Mouse (Mus musculus) liver, adult (tissue): ENCODE results near the gene Sdhaf3.

Experiments
- GATA4 ChIP-seq: IDR thresholded peaks from 2 replicates; pipeline ENCODE4 v1.6.1; 2014; ENCODE audit warnings: mild to moderate bottlenecking, low read length; ENCODE audit not compliant: insufficient replicate concordance

The Sdhaf3 gene

DNA sequence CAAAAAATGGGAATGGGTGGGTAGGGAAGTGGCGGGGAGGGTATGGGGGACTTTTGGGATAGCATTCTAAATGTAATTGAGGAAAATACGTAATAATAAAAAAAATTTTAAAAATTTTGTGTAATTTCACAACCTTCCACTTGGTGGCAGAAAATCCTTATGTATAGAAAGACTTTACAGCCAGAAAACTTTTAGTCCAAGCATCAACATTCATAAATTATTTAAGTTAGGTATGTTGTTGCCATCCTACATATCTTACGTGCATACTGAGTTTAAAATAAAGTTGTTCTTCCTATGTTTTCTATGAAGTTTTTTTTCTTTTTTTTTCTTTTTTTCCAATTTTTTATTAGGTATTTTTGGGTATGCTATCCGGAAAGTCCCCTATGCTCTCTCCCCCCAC, 47.3 kb downstream of the Sdhaf3 start:
- no peak for TF ChIP-seq GATA4

DNA sequence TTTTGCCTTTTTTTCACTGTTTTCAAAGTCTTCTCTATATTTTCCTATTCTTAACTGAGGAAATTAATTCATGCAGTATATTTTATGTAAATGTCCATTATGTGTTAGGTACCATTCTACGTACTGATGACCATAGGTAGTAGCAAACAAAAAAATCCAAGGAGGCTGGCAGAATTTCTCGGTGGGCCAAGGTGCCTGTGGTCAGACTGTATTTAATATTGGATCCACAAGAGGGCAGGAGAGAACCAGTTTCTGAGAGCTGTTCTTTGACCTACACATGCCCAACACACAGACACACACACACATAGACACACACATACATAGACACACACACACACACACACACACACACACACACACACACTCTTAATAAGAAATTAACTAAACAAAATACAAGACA, 48.2 kb downstream of the Sdhaf3 start:
- no peak for TF ChIP-seq GATA4

GRCm38 (mm10) chr6:7038087-7038486, 82.3 kb downstream of the Sdhaf3 start:
- no peak for TF ChIP-seq GATA4

DNA sequence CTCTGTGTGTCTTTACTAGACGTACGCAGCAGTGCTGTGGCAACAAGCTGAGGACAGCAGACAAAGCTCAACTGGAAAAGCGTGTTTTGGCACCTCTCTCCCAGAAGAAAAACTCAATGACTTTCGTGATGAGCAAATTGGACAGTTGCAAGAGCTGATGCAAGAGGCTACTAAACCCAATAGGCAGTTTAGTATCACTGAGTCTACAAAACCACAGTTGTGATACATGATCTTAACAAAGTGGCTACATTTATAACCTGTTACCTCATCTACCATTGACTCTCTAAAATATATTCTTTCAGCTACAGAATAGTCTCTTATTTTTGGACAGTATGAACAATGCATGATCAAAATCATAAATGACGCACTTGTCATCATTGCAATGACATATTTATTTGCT, 83.0 kb downstream of the Sdhaf3 start:
- no peak for TF ChIP-seq GATA4

GRCm38 (mm10) chr6:7041912-7042311, 86.1 kb downstream of the Sdhaf3 start:
- TF ChIP-seq GATA4: no peak

GRCm38 (mm10) chr6:7062819-7063218, 107.0 kb downstream of the Sdhaf3 start:
- TF ChIP-seq GATA4: no peak

DNA sequence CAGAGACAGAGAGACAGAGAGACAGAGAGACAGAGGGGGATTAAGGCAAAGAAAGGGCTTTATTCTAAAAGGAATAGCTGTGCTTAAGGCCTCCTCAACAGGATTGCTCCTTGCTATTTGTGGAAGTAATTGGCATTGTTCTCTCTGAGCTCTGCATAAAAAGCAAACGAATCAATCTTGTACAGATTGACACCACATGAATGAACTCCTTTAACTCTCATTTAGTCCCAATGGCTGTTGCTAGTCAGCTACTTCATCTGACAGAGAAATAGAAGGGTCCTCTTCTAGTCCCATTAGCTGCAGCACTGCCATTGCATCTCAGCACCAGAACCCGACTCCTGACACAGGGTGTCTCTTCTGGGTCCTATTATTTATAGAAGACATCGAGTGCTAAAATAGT, 113.0 kb downstream of the Sdhaf3 start:
- no peak for TF ChIP-seq GATA4

DNA sequence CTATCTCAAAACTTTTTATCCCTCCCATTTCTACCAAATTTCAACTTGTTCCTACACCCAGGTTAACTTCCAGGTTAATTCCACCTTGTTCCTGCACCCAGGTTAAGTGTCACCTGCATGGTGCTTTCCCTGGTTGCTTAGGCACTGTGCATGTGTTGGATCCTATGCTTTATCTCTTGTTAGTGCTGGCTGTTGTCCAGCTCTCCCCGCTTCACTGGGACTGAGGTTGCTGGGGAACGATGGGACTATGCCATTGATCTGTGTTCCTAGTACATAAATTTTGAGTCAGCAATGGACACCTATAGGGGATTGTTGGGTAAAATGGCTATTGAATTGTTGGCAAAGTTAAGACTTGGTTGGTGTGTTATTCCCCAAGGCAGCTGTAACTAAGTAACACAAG, 113.7 kb downstream of the Sdhaf3 start:
- no peak for TF ChIP-seq GATA4

DNA sequence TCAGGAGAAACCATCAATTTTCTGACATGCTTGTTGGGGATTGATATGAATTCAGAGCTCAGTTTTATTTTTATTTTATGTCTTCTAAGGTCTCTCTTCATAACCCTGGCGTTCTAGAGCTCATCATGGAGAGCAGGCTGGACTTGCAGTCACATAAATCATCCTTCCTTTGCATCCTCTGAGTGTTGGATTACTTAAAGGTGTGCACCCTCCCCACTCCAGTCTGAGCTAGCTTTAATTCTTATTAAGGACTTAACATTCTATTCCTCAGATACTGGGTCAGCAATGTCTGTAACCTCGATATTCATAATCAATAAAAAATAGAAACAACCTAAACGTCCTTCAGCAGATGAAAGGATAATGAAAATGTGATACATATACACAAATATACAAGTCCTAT, 126.2 kb downstream of the Sdhaf3 start:
- TF ChIP-seq GATA4: no peak

DNA sequence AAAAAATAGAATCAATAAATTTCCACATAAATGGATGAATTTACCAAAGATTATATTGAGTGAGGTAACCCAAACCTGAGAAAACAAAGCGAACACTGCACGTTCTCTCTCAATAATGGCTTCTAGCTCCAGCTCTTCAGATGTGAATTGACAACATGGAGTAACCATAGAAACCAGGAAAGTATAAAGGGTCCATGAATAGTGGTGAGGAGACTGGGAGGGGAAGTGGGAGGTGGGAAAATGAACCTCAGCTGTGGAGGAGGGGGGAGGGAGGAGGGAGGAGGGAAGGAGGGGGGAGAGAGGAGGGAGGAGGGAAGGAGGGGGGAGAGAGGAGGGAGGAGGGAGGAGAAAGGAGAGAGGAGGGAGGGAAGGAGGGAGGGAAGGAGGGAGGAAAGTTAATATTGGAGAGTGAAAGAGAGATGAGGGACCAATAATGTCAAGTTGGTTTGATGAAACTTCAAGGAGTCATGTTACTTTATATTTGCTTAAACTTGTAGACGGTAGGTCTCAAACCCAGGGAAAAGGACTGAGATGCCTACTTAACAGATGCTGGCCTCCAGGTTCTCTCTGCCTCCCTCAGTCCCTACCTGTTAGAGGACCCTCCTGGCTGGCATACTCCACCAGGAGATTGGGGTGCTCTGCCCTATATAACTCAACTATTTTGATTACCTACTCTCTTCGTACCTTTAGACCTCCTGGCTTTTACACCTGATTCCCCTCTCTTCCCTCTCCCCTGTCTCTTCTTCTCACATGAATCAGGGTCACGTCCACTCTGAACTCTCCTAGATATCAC, 126.9 kb downstream of the Sdhaf3 start:
- TF ChIP-seq GATA4: no peak

DNA sequence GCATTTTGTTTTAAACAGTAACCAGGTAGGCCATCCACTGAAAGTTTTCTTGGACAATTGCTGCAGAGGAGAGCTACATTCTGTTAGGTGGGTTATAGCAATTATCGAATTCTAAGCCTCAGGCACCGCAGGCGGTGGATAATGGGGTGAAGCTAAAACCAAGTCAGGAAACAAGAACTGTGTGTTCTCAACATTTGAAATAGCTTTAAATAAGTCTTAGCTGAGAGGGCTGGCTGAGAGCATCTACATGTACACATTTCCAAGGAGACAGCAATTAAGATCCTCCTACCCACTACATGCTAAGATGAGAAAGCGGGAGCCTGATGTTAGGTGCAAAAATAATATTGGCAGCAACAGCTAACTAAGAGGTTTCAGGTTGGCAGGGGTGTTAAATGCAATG, 127.9 kb downstream of the Sdhaf3 start:
- TF ChIP-seq GATA4: no peak

DNA sequence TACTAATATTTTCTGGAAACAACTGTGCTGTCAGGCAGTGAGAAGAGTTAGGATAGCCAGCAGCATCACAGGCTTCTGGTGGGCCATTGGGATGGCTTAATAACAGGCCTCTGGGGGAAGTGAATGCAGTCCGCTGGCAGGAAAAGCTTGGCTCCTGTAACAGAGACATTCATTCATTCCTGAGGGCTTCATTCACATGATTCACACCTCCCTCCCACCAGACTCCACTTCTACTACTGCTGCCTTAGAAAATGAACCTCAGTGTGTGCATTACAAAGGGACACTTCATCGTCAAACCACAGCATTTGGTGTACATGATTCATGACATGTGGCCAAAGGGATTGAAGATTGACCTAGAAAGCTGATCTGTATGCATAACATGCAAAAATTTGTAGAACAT, 128.6 kb downstream of the Sdhaf3 start:
- TF ChIP-seq GATA4: no peak

- TF ChIP-seq GATA4: no peak
Observed at GRCm38 (mm10) chr6:7085506-7085905, 129.7 kb downstream of the Sdhaf3 start.

DNA sequence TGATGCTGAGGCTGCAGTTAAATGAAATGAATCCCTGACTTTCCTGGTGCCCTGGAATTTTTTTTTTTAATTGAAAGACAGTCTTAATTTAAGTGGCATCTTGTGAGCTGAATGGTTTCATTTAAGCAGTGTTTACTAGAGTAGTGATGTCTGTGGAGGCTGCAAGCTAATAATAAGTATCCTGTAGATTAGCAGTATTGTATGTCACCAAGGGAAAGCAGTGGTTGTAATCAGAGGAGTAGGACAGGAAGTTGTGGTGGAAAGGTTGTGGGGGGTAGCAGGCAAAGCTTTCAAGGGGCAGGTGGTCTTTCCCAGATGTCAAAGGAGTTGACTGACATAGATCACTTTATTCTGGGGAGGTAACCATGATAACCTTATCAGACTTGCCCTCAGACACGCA, 136.3 kb downstream of the Sdhaf3 start:
- no peak for TF ChIP-seq GATA4
